Mouse (Mus musculus): ENCODE measurements at regions not wholly inside any gene's neighbourhood (a gene's known extent, or its start where the extent isn't known, plus 50 kb on each side); places are given as distances from the start of the nearest gene placed in this dataset.

GRCm38 (mm10) chr9:120706562-120707198 lies 135.4 kb downstream of the Rpl14 start:
- TF ChIP-seq POLR2A (IDR thresholded peaks at IDR 0.05; ENCODE audit: borderline replicate concordance, insufficient read depth, low read length) (no peak), CTCF (IDR thresholded peaks at IDR 0.05; ENCODE audit: borderline replicate concordance, insufficient read depth, low read depth, low read length) (no peak)

Measured in cerebellum, adult 2 months (tissue).